Mouse (Mus musculus) common myeloid progenitor, adult 5-6 weeks (primary cell): Measurements from ENCODE around the gene Fam151a. TPM values are rescaled to one million over a fixed set of nuclear protein-coding genes. Genes with fewer than 3 reads are reported as not detected.
"Not testable (repeated sequence)": the region's sequence is repeated elsewhere in the genome, so short reads cannot be mapped to it uniquely, and the experiment has no call there.

Source experiments
- ATAC-seq: replicated peaks from 2 replicates; pipeline ENCODE4 v1.8.0; 2016; ENCODE audit warnings: low read depth, mild to moderate bottlenecking, moderate TSS enrichment, inconsistent platforms; ENCODE audit not compliant: poor library complexity, severe bottlenecking
- total RNA-seq: library from RNA; stranded (forward); fragments of 200-1000, 187-1606 nt; gene quantifications from 2 replicates; pipeline ENCODE4 v1.2.3, GENCODE M21; 2017

Fam151a gene
- total RNA-seq = not detected in 2 replicates

- ATAC-seq = no peak
These were observed at the start of gene Fam151a for GRCm38 (mm10) chr4:106733636-106734035. TSS of gene Fam151a (plus strand) at chr4:106733889.

GRCm38 (mm10) chr4:106688636-106689296, 44.9 kb upstream of the Fam151a start:
- ATAC-seq = 0 out of 2 replicates have a peak, but pooled peaks have one; percentile 18

DNA sequence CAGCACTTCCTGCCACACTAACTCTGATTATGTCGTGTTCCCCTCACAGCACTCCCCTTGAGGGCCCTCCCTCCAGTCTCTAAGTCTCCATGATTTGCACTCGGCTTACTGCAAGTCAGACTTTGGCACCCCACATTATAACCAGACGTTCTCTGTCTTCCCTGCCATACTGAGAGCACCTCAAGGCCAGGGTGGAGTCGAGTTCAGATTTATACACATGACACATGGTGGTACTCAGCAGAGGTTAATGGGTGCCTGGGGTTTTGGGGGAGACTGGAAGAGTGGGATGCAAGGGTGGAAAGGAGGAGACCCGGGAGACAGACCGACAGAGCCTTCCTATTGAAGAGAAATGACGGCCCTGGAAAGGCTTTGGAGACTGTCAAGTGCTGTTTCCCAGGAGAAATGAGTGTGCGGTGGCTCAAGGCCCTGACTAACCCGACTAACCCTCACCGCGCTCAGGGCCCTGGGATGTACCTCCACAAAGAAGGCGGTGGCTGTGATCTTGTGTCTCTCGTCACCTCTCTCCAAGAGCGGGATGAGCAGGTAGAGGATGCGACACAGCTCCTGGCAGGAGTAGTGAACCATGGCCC, 39.8 kb upstream of the Fam151a start:
- no peak for ATAC-seq

DNA sequence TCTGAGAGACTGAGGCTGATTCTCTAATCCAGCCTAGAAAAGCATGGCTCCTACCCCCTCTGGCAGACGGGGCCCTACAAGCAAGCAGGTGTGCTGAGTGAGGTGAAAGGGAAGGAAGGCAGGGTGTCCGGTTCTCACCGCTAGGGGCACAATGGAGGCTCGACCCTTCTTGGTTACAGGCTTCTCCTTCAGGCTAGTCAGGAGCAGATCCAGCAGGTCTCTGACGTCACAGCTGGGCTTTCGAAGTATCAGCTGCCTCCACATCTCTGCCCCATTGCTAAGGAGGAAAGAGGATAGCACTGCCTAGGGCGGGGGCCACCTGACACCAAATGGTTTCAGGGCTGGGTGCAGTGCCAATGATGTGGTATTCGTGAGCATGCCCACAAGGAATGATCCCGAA, 33.7 kb upstream of the Fam151a start:
- ATAC-seq = peak; percentile 85

- ATAC-seq = no peak
These were observed 32.9 kb upstream of the Fam151a start for GRCm38 (mm10) chr4:106700798-106701197.

DNA sequence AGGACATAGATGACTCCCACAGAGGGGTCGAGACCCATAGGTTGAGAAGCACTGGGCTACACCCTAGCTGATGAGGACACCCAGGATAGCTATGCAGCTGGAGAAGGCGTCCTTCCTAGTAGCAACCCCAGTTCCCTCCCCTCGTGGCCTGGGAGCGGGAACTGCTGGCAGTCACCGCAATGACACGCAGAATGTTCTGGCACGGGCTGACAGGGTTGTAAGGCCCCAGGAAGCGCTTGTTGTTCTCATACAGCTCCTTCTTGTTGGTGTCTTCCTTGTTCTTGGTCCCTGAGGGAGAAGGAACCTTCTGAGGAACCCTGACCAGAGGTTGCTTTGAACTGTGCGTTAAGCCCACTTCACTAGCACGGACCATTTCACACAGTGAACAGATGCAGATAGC, 29.7 kb upstream of the Fam151a start:
- no peak for ATAC-seq

DNA sequence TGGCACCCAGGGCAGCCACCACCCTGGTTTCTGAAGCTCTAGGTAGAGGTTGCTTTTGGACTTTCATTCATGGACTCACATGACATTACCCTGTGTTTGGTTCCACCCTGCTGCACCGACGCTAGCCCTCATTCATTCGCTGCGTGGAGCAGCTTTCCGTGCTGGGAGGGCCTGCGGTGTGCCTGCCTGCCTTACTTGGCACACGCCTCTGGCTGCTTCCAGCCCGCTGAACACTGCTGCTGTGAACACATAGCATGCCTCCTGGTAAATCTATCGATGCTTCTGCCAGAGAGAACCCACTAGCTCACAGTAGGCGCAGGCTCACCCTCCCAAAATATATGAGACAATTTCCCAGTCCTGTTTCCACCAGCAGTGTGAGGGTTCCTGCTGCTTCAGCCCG, 29.3 kb upstream of the Fam151a start:
- no peak for ATAC-seq

DNA sequence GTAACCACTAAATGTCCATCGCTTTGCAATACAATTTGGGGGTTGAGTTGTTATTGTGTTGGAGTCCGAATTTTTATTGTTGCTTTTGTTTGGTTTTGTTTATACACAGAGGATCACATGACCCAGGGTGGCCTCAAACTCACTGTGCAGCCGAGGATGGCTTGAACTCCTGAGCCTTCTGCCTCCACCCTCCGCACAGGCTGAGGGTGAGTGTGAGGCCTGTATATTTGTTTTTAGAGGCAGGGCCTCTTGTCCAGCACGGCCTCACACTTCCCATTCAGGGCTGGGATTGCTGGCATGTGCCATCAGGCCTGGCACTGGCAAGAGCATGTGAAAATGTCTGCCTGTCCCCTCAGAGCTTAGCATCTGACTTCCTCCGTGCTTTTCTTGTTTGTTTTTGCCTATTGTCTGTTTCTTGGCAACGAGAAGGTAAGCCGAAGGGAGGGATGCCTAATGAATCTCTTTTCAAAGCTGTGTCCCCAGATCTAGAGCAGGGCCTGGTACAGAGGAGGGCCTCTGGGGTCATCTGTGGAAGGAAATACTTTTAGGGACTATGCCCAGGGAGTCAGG, 28.5 kb upstream of the Fam151a start:
- ATAC-seq = no peak

DNA sequence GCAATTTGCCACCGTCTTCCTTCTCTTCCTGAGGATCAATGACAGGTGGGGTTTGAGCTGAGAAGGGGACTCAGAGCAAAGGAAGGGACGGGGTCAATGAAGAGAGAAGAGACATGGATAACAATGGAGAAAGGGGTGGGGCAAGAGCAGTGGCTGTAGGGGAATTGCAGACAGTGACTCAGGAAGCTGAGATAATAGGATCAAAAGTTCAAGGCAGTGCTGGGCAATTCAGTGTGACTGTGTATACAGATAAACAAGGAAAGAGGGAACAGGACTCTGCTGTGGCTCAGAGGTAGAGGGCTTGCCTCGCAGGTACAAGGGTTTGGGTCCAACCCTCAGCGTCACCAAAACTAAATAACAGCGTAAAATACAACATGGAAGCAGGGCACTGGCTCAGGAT, 25.7 kb upstream of the Fam151a start:
- ATAC-seq = no peak

GRCm38 (mm10) chr4:106708408-106708807, 25.3 kb upstream of the Fam151a start:
- ATAC-seq = peak; percentile 84

DNA sequence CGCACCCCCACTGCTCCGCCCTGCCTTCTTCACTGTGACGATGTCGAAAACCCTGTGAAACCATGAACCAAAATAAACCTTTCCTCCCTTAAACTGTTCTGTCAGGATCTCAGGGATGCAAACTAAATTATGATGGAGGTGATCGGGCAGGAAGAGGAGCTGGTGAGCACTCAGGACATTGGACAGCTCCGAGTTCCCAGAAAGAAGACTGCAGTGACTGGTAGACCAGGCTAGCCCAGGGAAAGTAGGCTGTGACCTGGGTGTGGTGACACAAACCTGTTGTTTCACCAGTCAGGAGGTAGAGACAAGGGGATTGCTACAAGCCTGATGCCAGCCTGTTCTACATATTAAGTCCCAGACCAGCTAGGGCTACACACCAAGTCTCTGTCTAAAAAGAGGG, 20.1 kb upstream of the Fam151a start:
- 0 out of 2 replicates have a peak, but pooled peaks have one; percentile 18 for ATAC-seq

- no peak for ATAC-seq
These were observed 13.1 kb upstream of the Fam151a start for GRCm38 (mm10) chr4:106720631-106721030.

DNA sequence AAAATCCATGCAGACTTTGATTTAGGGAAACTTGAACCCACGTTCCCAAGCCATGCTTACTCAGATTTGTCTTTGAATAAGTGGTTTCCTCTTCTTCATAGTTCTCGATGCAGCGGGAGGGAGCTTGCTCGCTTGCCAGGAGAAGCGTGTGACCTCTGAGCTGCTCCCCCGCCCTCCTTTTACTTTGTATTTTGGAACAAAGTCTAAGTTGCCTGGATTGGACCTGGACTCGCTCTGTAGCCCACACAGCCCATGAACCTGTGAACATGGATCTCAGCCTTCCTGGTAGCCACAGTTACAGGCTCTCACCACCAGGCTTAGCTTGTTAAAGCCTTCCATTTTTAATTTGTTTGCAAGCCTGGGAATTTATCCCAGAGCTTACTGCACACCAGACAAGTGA, 2.9 kb upstream of the Fam151a start, which contains the start of gene Mroh7:
TSS of gene Mroh7 (minus strand) at position 112 of the 400 bp plus-strand sequence.
- ATAC-seq = 0 out of 2 replicates have a peak, but pooled peaks have one; percentile 32

DNA sequence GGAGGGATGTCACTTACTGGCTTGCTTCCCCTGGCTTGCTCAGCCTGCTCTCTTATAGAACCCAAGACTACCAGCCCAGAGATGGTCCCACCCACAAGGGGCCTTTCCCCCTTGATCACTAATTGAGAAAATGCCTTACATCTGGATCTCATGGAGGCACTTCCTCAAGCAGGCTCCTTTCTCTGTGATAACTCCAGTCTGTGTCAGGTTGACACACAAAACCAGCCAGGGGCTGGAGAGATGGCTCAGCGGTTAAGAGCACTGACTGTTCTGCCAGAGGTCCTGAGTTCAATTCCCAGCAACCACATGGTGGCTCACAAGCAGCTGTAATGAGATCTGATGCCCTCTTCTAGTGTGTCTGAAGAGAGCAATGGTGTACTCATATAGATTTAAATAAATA, 3.2 kb downstream of the Fam151a start:
- ATAC-seq = not testable (repeated sequence)

DNA sequence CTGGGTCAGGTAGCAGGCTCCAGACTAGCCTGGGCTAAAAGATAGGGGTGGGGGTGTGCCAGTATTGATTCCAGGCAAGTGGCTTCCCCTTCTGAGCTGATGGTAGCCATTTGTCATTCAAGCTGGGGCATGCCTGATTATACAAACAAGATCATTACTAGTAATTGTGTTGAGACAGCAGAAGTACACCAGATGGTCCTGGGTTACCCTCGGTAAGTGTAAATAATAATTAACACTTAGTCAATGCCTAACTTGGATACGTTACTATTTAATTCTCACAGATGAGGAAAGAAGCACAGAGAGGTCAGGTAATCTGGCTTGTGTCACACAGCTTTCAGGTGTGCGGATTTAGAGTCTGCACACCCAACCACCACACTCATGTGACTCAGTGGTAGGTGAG, 4.2 kb downstream of the Fam151a start:
- ATAC-seq = no peak

DNA sequence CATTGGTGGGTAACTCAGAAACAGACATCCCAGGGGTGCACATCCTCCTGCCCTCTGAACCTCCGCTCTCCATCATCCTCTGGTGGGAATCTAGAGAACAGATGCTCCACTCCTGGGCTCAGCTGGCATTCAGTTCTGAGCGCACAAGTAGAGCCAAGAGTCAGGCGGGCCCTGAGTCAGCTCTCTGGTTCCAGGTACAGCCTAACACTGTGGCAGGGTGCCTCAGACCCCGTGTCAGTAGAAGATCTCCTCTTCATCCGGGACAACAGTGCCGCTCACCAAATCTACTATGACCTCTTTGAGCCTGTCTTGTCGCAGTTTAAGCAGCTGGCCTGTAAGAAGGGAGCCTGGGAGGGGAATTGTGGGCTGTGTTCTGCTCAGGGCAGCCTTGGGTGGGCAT, 12.2 kb downstream of the Fam151a start:
- ATAC-seq = no peak

- ATAC-seq = no peak
These were observed 13.4 kb downstream of the Fam151a start for GRCm38 (mm10) chr4:106747001-106747580.

GRCm38 (mm10) chr4:106749699-106750098, 16.0 kb downstream of the Fam151a start:
- peak; percentile 71 for ATAC-seq

DNA sequence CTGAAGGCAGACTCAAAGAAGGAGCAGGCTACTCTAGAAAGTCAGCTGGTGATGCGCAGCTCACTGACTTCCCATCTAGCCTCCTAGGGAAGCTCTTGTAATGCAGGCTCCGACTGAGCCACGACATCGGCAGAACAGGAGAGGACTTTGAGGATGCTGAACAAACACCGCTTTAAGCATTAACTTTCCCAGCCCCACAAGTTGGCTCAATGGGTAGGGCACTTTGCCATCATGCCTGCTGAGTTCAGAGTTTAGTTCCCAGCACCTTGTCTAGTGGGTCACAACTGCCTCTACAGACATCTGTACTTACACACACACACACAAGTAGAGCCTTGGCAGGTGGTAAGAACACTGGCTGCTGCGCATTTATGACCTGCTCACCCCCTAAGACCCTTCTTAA, 18.0 kb downstream of the Fam151a start:
- no peak for ATAC-seq

GRCm38 (mm10) chr4:106764166-106764565, 30.5 kb downstream of the Fam151a start:
- no peak for ATAC-seq

DNA sequence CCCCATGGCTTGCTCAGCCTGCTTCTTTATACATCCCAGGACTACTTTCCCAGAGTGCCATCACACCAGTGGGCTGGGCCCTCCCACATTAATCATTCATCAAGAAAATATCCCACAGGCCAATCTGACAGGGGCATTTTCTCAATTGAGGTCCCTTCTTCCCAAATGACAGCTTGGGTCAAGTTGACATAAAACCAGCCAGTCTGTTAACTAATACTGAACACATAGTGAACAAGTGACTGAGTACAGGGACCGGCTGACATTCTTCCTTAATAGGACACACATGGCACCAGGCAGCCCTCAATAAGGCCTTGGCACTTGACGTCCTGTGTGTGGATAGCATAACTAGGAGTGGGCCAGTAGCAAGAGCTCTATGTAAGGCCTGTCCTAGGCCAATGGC, 35.6 kb downstream of the Fam151a start:
- ATAC-seq = no peak
